Mouse (Mus musculus): Measurements from ENCODE around the gene Disc1. TPM values are rescaled to one million over a fixed set of nuclear protein-coding genes. Genes with fewer than 3 reads are reported as not detected.

The Disc1 gene
- total and polyA plus RNA-seq, 3 experiments: 1.1 to 2.3 (median 2.2) TPM

DNA sequence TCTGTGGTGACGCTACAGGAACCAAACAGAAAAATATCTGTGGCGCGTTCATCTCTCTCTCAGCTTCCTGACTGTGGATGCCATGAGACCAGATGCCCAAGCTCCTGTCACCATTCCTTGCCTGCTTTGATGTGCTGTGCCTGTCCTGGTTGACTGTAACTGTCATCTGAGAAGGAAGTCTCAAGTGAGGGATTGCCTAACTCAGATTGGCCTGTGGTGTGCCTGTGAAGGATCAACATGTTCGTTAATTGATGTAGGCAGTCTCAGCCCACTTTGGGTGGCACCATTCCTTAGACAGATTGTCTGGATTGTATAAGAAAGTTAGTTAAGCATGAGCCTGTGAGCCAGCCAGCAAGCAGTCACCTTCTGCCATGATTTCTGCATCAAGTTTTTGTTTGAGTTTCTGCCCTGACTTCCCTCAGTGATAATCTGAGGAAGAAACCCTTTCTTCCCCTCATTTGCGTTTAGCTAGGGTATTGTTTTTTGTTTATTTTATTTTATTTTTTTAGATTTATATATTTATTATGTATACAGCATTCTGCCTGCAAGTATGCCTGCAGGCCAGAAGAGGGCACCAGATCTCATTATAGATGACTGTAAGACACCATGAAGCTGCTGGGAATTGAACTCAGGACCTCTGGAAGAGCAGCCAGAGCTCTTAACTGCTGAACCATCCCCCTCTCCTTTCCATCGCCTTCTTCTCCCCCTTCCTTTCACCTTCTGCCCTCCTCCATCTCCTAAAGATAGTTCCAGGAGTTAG lies 14.3 kb downstream of the Disc1 start:
- WGBS: 67% methylated on average over 6 of the region's 6 CpGs
- Histone ChIP-seq H3K27ac (peak overlapping the region; percentile 84), H3K4me3 (no peak overlapping the region), H3K27me3 (ENCODE audit: control insufficient read depth, insufficient read depth, low read length) (no peaks in the 10 kb centered on the region), H3K9ac (ENCODE audit: low read depth, low read length) (no peak overlapping the region), H3K4me1 (ENCODE audit: control insufficient read depth, insufficient read depth, low read length) (peaks cover 17% of the 10 kb centered on the region), H3K79me2 (replicated peaks; ENCODE audit: control insufficient read depth, insufficient read depth, low read length) (no peaks in the 10 kb centered on the region; the same call in 1 of the 2 replicates), H3K36me3 (ENCODE audit: control insufficient read depth, insufficient read depth, low read length) (no peaks in the 10 kb centered on the region)
- intact Hi-C loops (cut with DNase I): loop anchor here (2.0 to 10.0 kb wide), 3 partner anchors 46 to 804 kb away; no protein-coding TSS in a partner anchor
- no peak for DNase-seq
- peak; percentile 64 for TF ChIP-seq CTCF (IDR thresholded peaks at IDR 0.05)
- TF ChIP-seq POLR2A (IDR thresholded peaks at IDR 0.05; ENCODE audit: insufficient read depth, low read depth, low read length): no peak

DNA sequence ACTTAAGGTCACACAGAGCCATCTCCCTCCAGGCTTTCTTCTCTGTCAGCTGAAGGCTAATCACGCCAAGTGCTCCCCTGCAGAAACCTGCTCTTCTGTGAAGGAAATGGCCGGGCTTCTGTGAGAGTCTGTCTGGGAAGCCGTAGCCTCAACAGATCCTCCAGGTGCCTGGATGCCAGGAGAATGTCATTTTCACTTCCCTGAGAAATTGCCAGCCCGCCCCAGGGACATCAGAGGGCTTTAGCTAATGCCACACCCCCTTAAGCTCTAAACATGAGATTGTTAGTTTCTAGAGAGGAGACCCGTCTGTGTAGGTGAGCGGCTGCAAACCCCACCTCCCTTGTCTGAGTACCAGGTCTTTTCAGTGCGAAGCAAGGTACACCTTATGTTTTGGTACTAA lies 15.3 kb downstream of the Disc1 start:
- no peak for DNase-seq
- H3K36me3 ChIP-seq (ENCODE audit: control insufficient read depth, insufficient read depth, low read length): no peaks in the 10 kb centered on the region
- 84% methylated on average over 7 of the region's 7 CpGs for WGBS
- no peak for TF ChIP-seq CTCF (IDR thresholded peaks at IDR 0.05)
- TF ChIP-seq EP300 (IDR thresholded peaks at IDR 0.05; ENCODE audit: insufficient read depth, low read depth, low read length): no peak
- TF ChIP-seq POLR2A (IDR thresholded peaks at IDR 0.05; ENCODE audit: insufficient read depth, low read depth, low read length): no peak
- H3K4me1 ChIP-seq (ENCODE audit: control insufficient read depth, insufficient read depth, low read length): peaks cover 20% of the 10 kb centered on the region
- no peak overlapping the region for H3K4me3 ChIP-seq
- no peak overlapping the region for H3K9ac ChIP-seq (ENCODE audit: low read depth, low read length)
- no peak overlapping the region for H3K27ac ChIP-seq
- intact Hi-C loops (cut with DNase I): loop anchor here (1.0 to 10.0 kb wide), 4 partner anchors 14 to 803 kb away; no protein-coding TSS in a partner anchor
- H3K79me2 ChIP-seq (replicated peaks; ENCODE audit: control insufficient read depth, insufficient read depth, low read length): no peaks in the 10 kb centered on the region; the same call in 1 of the 2 replicates
- H3K27me3 ChIP-seq (ENCODE audit: control insufficient read depth, insufficient read depth, low read length): no peaks in the 10 kb centered on the region

DNA sequence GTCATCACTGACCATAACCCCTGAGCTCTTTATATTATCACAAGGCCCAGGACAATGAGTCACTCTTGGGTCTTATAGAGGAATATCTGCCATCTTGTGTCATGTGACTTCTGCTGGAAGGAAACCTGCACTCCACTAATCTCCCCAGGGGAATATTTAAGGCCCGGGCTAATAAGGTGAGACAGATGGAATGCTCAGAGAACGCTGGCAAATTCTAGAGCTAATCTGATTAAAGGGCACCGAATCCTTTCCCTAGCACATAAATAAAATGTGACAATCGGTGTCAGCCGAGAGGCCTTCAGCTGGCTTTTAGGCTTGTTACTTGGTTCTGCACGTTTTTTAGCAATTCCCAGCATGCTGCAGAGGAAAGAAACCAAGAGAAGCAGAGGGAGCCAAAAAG lies 15.7 kb downstream of the Disc1 start:
- Histone ChIP-seq H3K9ac (ENCODE audit: low read depth, low read length) (no peak overlapping the region), H3K27me3 (ENCODE audit: control insufficient read depth, insufficient read depth, low read length) (no peaks in the 10 kb centered on the region), H3K79me2 (replicated peaks; ENCODE audit: control insufficient read depth, insufficient read depth, low read length) (no peaks in the 10 kb centered on the region; the same call in 1 of the 2 replicates), H3K4me3 (no peak overlapping the region), H3K4me1 (ENCODE audit: control insufficient read depth, insufficient read depth, low read length) (peaks cover 20% of the 10 kb centered on the region), H3K27ac (no peak overlapping the region), H3K36me3 (ENCODE audit: control insufficient read depth, insufficient read depth, low read length) (no peaks in the 10 kb centered on the region)
- TF ChIP-seq EP300 (IDR thresholded peaks at IDR 0.05; ENCODE audit: insufficient read depth, low read depth, low read length): no peak
- TF ChIP-seq POLR2A (IDR thresholded peaks at IDR 0.05; ENCODE audit: insufficient read depth, low read depth, low read length): no peak
- no peak for TF ChIP-seq CTCF (IDR thresholded peaks at IDR 0.05)
- DNase-seq: no peak
- 66% methylated on average over 6 of the region's 6 CpGs for WGBS
- intact Hi-C loops (cut with DNase I): loop anchor here (1.0 to 10.0 kb wide), 4 partner anchors 14 to 803 kb away; no protein-coding TSS in a partner anchor

DNA sequence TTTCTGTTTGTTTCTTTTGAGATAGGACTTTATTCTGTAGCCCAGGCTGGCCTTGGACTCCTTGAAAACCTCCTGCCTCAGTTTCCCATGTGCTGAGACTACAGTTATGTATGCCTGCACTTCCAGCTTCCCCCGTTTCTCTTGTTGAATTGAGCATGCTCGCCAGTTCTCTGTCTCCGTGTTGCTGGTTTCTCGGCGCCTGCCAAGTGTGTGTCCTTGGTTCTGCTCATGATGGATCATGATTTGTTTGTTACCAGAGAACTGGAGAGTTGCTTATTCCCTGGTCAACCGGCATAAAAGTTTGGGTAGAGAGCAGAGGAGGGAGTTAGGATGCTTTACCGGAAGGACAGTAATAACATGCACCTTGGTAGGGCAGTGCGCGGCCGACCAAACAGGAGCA lies 20.1 kb downstream of the Disc1 start:
- H3K4me1 ChIP-seq (ENCODE audit: control insufficient read depth, insufficient read depth, low read length): peaks cover 8% of the 10 kb centered on the region

DNA sequence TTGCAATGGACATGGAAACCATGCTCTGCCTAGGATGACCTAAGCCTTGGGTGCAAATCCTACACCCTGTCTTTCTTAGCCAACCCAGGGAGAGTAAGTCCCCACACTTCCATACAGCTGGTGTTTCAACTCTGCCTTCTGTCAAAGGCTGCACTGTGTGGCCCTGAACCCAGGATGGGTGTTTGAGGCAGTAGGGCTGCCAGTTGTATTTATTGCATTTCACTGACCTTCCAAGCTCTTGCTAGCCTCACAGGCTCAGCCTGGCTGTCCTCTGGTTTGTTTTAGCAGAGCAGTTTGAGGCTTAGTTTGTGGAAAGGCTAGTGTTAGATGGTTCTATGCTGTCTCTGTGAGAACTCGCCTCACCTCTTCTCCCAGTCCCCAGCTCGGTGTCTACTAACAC lies 20.6 kb downstream of the Disc1 start:
- TF ChIP-seq CTCF (IDR thresholded peaks at IDR 0.05): no peak
- Histone ChIP-seq H3K36me3 (ENCODE audit: control insufficient read depth, insufficient read depth, low read length) (no peaks in the 10 kb centered on the region), H3K27me3 (ENCODE audit: control insufficient read depth, insufficient read depth, low read length) (no peaks in the 10 kb centered on the region), H3K4me1 (ENCODE audit: control insufficient read depth, insufficient read depth, low read length) (peaks cover 8% of the 10 kb centered on the region), H3K4me3 (no peak overlapping the region), H3K27ac (no peak overlapping the region), H3K79me2 (replicated peaks; ENCODE audit: control insufficient read depth, insufficient read depth, low read length) (no peaks in the 10 kb centered on the region; the same call in 1 of the 2 replicates), H3K9ac (ENCODE audit: low read depth, low read length) (no peak overlapping the region)
- 94% methylated on average over 2 of the region's 2 CpGs for WGBS
- intact Hi-C loops (cut with DNase I): no loop called here
- no peak for DNase-seq

More for the DNA sequence above, 20.1 kb downstream of the Disc1 start:
- TF ChIP-seq POLR2A (IDR thresholded peaks at IDR 0.05; ENCODE audit: insufficient read depth, low read depth, low read length) (no peak), CTCF (IDR thresholded peaks at IDR 0.05) (no peak), EP300 (IDR thresholded peaks at IDR 0.05; ENCODE audit: insufficient read depth, low read depth, low read length) (no peak)
- Histone ChIP-seq H3K79me2 (replicated peaks; ENCODE audit: control insufficient read depth, insufficient read depth, low read length) (no peaks in the 10 kb centered on the region; the same call in 1 of the 2 replicates), H3K9ac (ENCODE audit: low read depth, low read length) (no peak overlapping the region), H3K4me3 (no peak overlapping the region), H3K27me3 (ENCODE audit: control insufficient read depth, insufficient read depth, low read length) (no peaks in the 10 kb centered on the region), H3K27ac (no peak overlapping the region), H3K36me3 (ENCODE audit: control insufficient read depth, insufficient read depth, low read length) (no peaks in the 10 kb centered on the region)
- no peak for DNase-seq
- intact Hi-C loops (cut with DNase I): no loop called here
- 92% methylated on average over 10 of the region's 10 CpGs for WGBS

DNA sequence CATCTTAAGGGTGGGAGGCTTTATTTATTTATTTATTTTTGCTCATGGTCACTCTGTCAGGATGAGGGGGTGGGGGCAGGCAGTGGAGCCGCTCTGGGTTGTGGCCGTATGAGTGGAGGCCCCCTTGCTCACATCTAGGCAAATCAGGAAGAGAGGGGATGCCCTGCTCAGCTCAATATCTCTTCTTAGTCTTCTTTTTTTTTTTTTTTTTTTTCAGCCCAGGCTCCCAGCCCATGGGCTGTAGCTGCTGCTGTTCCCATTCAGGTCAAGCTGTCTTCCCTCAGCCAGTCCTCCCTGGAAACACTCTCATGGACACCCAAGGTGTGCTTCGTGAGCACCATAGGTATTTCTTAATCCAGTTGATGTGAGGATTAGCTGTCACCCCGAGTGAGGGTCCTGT lies 21.4 kb downstream of the Disc1 start:
- intact Hi-C loops (cut with DNase I): no loop called here
- no peak overlapping the region for H3K4me3 ChIP-seq
- DNase-seq: no peak
- peaks cover 8% of the 10 kb centered on the region for H3K4me1 ChIP-seq (ENCODE audit: control insufficient read depth, insufficient read depth, low read length)
- H3K79me2 ChIP-seq (replicated peaks; ENCODE audit: control insufficient read depth, insufficient read depth, low read length): no peaks in the 10 kb centered on the region; the same call in 1 of the 2 replicates
- no peaks in the 10 kb centered on the region for H3K27me3 ChIP-seq (ENCODE audit: control insufficient read depth, insufficient read depth, low read length)
- WGBS: 86% methylated on average over 4 of the region's 4 CpGs
- H3K9ac ChIP-seq (ENCODE audit: low read depth, low read length): no peak overlapping the region
- no peaks in the 10 kb centered on the region for H3K36me3 ChIP-seq (ENCODE audit: control insufficient read depth, insufficient read depth, low read length)
- H3K27ac ChIP-seq: no peak overlapping the region
- TF ChIP-seq CTCF (IDR thresholded peaks at IDR 0.05): no peak
- no peak for TF ChIP-seq POLR2A (IDR thresholded peaks at IDR 0.05; ENCODE audit: insufficient read depth, low read depth, low read length)
- TF ChIP-seq EP300 (IDR thresholded peaks at IDR 0.05; ENCODE audit: insufficient read depth, low read depth, low read length): no peak

Measured in heart, adult 2 months (tissue).